Comparison of ENCODE assay signal across 23 mouse cellular contexts in genomic region chr10:98029621-98030020, GRCm38 (mm10).
A peak's percentile ranks its signal among the peaks of the same experiment; 100 is the strongest.
DNase-seq lines count a peak whose midpoint lies in the region; ATAC-seq lines count a peak whose summit lies in the region.
"Had no signal": no experiment of that assay in that cellular context is flagged by ENCODE, and none has a peak within 500 bp of the region (broad histone marks: within the 10 kb centered on the region; RNA-seq: fewer than 3 reads in every experiment).

No protein-coding gene starts in this region.

- ATAC-seq in hindbrain, embryonic 16.5 days: 0 out of 2 replicates have a peak, but pooled peaks have one; percentile 24
- ATAC-seq in hindbrain, embryonic 14.5 days (ENCODE audit: low FRiP score): no peak
- ATAC-seq in kidney, embryonic 16.5 days (ENCODE audit: low FRiP score, low TSS enrichment): peak; percentile 80; the same call in 1 of the 2 replicates
- peak; percentile 21; the same call in 1 of the 2 replicates for ATAC-seq in neural tube, embryonic 12.5 days (ENCODE audit: low FRiP score, low read depth)
- ATAC-seq in neural tube, embryonic 15.5 days (ENCODE audit: low FRiP score): peak; percentile 66
- ATAC-seq in CD4-positive, CD25-positive, alpha-beta regulatory T cell, adult 4 months: no peak
- ATAC-seq: activated CD4-positive, CD25-positive, alpha-beta regulatory T cell, adult 4 months; forebrain, embryonic 13.5 days; forebrain, postnatal 0 days; Patski had no signal

- no peak overlapping the region for H3K4me2 ChIP-seq in hindbrain, embryonic 16.5 days (ENCODE audit: low read length)
- H3K4me2 ChIP-seq in hindbrain, embryonic 14.5 days (replicated peaks): no peak overlapping the region
- H3K4me2 ChIP-seq in kidney, embryonic 16.5 days (replicated peaks; ENCODE audit: low read depth, low read length): no peak overlapping the region
- no peak overlapping the region for H3K4me2 ChIP-seq in neural tube, embryonic 12.5 days (replicated peaks)
- no peak overlapping the region for H3K4me2 ChIP-seq in neural tube, embryonic 15.5 days
- H3K4me2 ChIP-seq: forebrain, embryonic 13.5 days; heart, embryonic 15.5 days; hindbrain, embryonic 13.5 days had no signal

- 68% methylated on average over 3 of the region's 3 CpGs for WGBS in hindbrain, embryonic 16.5 days
- 69% methylated on average over 3 of the region's 3 CpGs for whole genome bisulfite sequencing in hindbrain, embryonic 14.5 days
- WGBS in kidney, embryonic 16.5 days: 36% methylated on average over 3 of the region's 3 CpGs
- 49% methylated on average over 3 of the region's 3 CpGs for WGBS in neural tube, embryonic 12.5 days
- 52% methylated on average over 3 of the region's 3 CpGs for WGBS in neural tube, embryonic 15.5 days

- H3K4me1 ChIP-seq in hindbrain, embryonic 16.5 days (ENCODE audit: control insufficient read depth, insufficient read depth, low read depth, low read length): no peaks in the 10 kb centered on the region
- H3K4me1 ChIP-seq in hindbrain, embryonic 14.5 days (replicated peaks; ENCODE audit: control insufficient read depth, insufficient read depth, low read length): no peaks in the 10 kb centered on the region
- H3K4me1 ChIP-seq in kidney, embryonic 16.5 days (ENCODE audit: insufficient read depth, low read length): no peaks in the 10 kb centered on the region
- H3K4me1 ChIP-seq in neural tube, embryonic 12.5 days: no peaks in the 10 kb centered on the region; the same call in 1 of the 2 replicates
- H3K4me1 ChIP-seq in neural tube, embryonic 15.5 days: no peaks in the 10 kb centered on the region
- H3K4me1 ChIP-seq: embryonic facial prominence, embryonic 10.5 days; forebrain, embryonic 13.5 days; heart, embryonic 10.5 days; heart, embryonic 15.5 days; hindbrain, embryonic 13.5 days had no signal

- DNase-seq in hindbrain, embryonic 14.5 days (ENCODE audit: low spot score): no peak
- no peak for DNase-seq in kidney, adult 11 months
- DNase-seq in neural tube, embryonic 10.5 days (ENCODE audit: extremely low spot score, low spot score): no peak
- DNase-seq: adrenal gland, postnatal 25 days; cerebellum, adult 2 months; cerebellum, postnatal 10 days; forebrain, postnatal 0 days; gastrocnemius, postnatal 25 days; heart, adult 18-20 months; heart, postnatal 14 days had no signal

- H3K27me3 ChIP-seq in hindbrain, embryonic 16.5 days (replicated peaks; ENCODE audit: control insufficient read depth, insufficient read depth, low read length): no peaks in the 10 kb centered on the region
- H3K27me3 ChIP-seq in hindbrain, embryonic 14.5 days (ENCODE audit: control insufficient read depth, insufficient read depth, low read length): no peaks in the 10 kb centered on the region
- no peaks in the 10 kb centered on the region for H3K27me3 ChIP-seq in kidney, embryonic 16.5 days (ENCODE audit: insufficient read depth, low read length)
- no peaks in the 10 kb centered on the region for H3K27me3 ChIP-seq in neural tube, embryonic 12.5 days (replicated peaks)
- H3K27me3 ChIP-seq in neural tube, embryonic 15.5 days (replicated peaks): no peaks in the 10 kb centered on the region
- H3K27me3 ChIP-seq: CH12.LX; forebrain, embryonic 13.5 days; heart, embryonic 15.5 days; hindbrain, embryonic 13.5 days; Patski had no signal

- H3K9me3 ChIP-seq in hindbrain, embryonic 16.5 days (ENCODE audit: control insufficient read depth, low read length): no peaks in the 10 kb centered on the region
- no peaks in the 10 kb centered on the region for H3K9me3 ChIP-seq in hindbrain, embryonic 14.5 days (ENCODE audit: control insufficient read depth, low read length)
- H3K9me3 ChIP-seq in kidney, embryonic 16.5 days (ENCODE audit: low read length): no peaks in the 10 kb centered on the region
- no peaks in the 10 kb centered on the region for H3K9me3 ChIP-seq in neural tube, embryonic 12.5 days
- H3K9me3 ChIP-seq in neural tube, embryonic 15.5 days (replicated peaks): no peaks in the 10 kb centered on the region
- H3K9me3 ChIP-seq: embryonic facial prominence, embryonic 10.5 days; forebrain, embryonic 13.5 days; heart, embryonic 10.5 days; heart, embryonic 15.5 days; hindbrain, embryonic 13.5 days had no signal

- H3K9ac ChIP-seq in hindbrain, embryonic 16.5 days (ENCODE audit: low read depth, low read length): no peak overlapping the region
- H3K9ac ChIP-seq in hindbrain, embryonic 14.5 days: no peak overlapping the region
- H3K9ac ChIP-seq in kidney, embryonic 16.5 days (replicated peaks; ENCODE audit: low read length): no peak overlapping the region
- no peak overlapping the region for H3K9ac ChIP-seq in neural tube, embryonic 12.5 days
- no peak overlapping the region for H3K9ac ChIP-seq in neural tube, embryonic 15.5 days (replicated peaks)
- H3K9ac ChIP-seq: forebrain, embryonic 13.5 days; forebrain, postnatal 0 days; heart, embryonic 15.5 days; hindbrain, embryonic 13.5 days had no signal

- no peaks in the 10 kb centered on the region for H3K36me3 ChIP-seq in hindbrain, embryonic 16.5 days (ENCODE audit: control insufficient read depth, insufficient read depth, low read length)
- H3K36me3 ChIP-seq in hindbrain, embryonic 14.5 days (replicated peaks; ENCODE audit: control insufficient read depth, insufficient read depth): no peaks in the 10 kb centered on the region
- H3K36me3 ChIP-seq in kidney, embryonic 16.5 days (ENCODE audit: insufficient read depth, low read length): no peaks in the 10 kb centered on the region
- H3K36me3 ChIP-seq in neural tube, embryonic 12.5 days: no peaks in the 10 kb centered on the region
- H3K36me3 ChIP-seq in neural tube, embryonic 15.5 days: no peaks in the 10 kb centered on the region
- H3K36me3 ChIP-seq: embryonic facial prominence, embryonic 10.5 days; heart, embryonic 10.5 days; heart, embryonic 15.5 days; hindbrain, embryonic 13.5 days had no signal

- no peak overlapping the region for H3K27ac ChIP-seq in hindbrain, embryonic 16.5 days (ENCODE audit: low read depth, low read length)
- no peak overlapping the region for H3K27ac ChIP-seq in hindbrain, embryonic 14.5 days
- H3K27ac ChIP-seq in kidney, embryonic 16.5 days (ENCODE audit: low read length): no peak overlapping the region
- no peak overlapping the region for H3K27ac ChIP-seq in neural tube, embryonic 12.5 days
- H3K27ac ChIP-seq in neural tube, embryonic 15.5 days (replicated peaks): no peak overlapping the region; the same call in 1 of the 2 replicates
- H3K27ac ChIP-seq: embryonic facial prominence, embryonic 10.5 days; forebrain, embryonic 13.5 days; heart, embryonic 10.5 days; heart, embryonic 15.5 days; hindbrain, embryonic 13.5 days had no signal

- no peak overlapping the region for H3K4me3 ChIP-seq in hindbrain, embryonic 16.5 days (ENCODE audit: low read length)
- no peak overlapping the region for H3K4me3 ChIP-seq in hindbrain, embryonic 14.5 days (replicated peaks; ENCODE audit: low read length)
- H3K4me3 ChIP-seq in kidney, embryonic 16.5 days (ENCODE audit: low read length): no peak overlapping the region
- H3K4me3 ChIP-seq in neural tube, embryonic 12.5 days: no peak overlapping the region
- no peak overlapping the region for H3K4me3 ChIP-seq in neural tube, embryonic 15.5 days (replicated peaks)
- H3K4me3 ChIP-seq: embryonic facial prominence, embryonic 10.5 days; forebrain, embryonic 13.5 days; heart, embryonic 10.5 days; heart, embryonic 15.5 days; hindbrain, embryonic 13.5 days had no signal

Comparison
In these comparisons a context has a peak if more than half of its experiments do, and no peak if none do; other contexts are left out.
1. ATAC-seq: peak in hindbrain, embryonic 16.5 days (single experiment), kidney, embryonic 16.5 days (single experiment), neural tube, embryonic 12.5 days (single experiment) and neural tube, embryonic 15.5 days (single experiment); none in hindbrain, embryonic 14.5 days (single experiment) and CD4-positive, CD25-positive, alpha-beta regulatory T cell, adult 4 months (single experiment).